Mouse (Mus musculus) forebrain, postnatal 0 days (tissue): Measurements from ENCODE around the gene Farp1. TPM values are rescaled to one million over a fixed set of nuclear protein-coding genes. Genes with fewer than 3 reads are reported as not detected.

Experiments
- ATAC-seq: fragments of 200-750 bp; cut with Nextera tagmentation; 2 replicates; pipeline ENCODE4 v1.8.0; 2017; ENCODE audit warnings: mild to moderate bottlenecking, moderate library complexity
- DNase-seq: peaks from one replicate; pipeline ENCODE4 v3.0.0-alpha.2; 2015
- H3K27ac ChIP-seq: fragments of 300-500 bp; sonication (generic); 2 replicates; pipeline ENCODE4 v1.5.1; 2014; ENCODE audit warnings: low read depth, mild to moderate bottlenecking, antibody characterized with exemption, low read length, moderate library complexity, mixed read lengths
- H3K27me3 ChIP-seq: fragments of 300-500 bp; sonication (generic); 2 replicates; pipeline ENCODE4 v1.6.1; 2014; ENCODE audit warnings: mild to moderate bottlenecking, low read length, mixed read lengths; ENCODE audit not compliant: insufficient read depth
- H3K36me3 ChIP-seq: fragments of 300-500 bp; sonication (generic); 2 replicates; pipeline ENCODE4 v1.6.1; 2014; ENCODE audit warnings: mild to moderate bottlenecking, moderate library complexity; ENCODE audit not compliant: insufficient read depth
- H3K4me1 ChIP-seq: fragments of 300-500 bp; sonication (generic); 2 replicates; pipeline ENCODE4 v1.6.1; 2014; ENCODE audit warnings: antibody characterized with exemption; ENCODE audit not compliant: insufficient read depth
- H3K4me2 ChIP-seq: fragments of 300-500 bp; sonication (generic); 2 replicates; pipeline ENCODE4 v1.6.1; 2014; ENCODE audit warnings: low read depth, mild to moderate bottlenecking, moderate library complexity
- H3K4me3 ChIP-seq: fragments of 300-500 bp; sonication (generic); 2 replicates; pipeline ENCODE4 v1.5.1; 2014; ENCODE audit warnings: low read depth, low read length, mixed read lengths
- H3K9ac ChIP-seq: fragments of 300-500 bp; sonication (generic); 2 replicates; pipeline ENCODE4 v1.6.1; 2014; ENCODE audit warnings: mild to moderate bottlenecking
- H3K9me3 ChIP-seq: fragments of 300-500 bp; sonication (generic); 2 replicates; pipeline ENCODE4 v1.6.1; 2016; ENCODE audit warnings: low read length
- CTCF ChIP-seq: sonication (generic); IDR thresholded peaks from 2 replicates; pipeline ENCODE4 v1.5.1; 2016; ENCODE audit warnings: antibody characterized with exemption, control low read depth, low read depth
- WGBS: fragments of 180-500 bp; shearing (Covaris S2); extraction: QIAGEN DNeasy Blood & Tissue Kit; methylation state at CpG from one replicate; pipeline ENCODE4 v1.1.7; 2014; 5-methylcytosine and 5-hydroxymethylcytosine counted together
- polyA plus RNA-seq: library from polyadenylated mRNA; unstranded; fragments of >200 nt; fragmentation: Nextera tagmentation; extraction: Ambion mirVana; gene quantifications from 2 replicates; pipeline ENCODE4 v1.2.1, GENCODE M21; 2015
- total RNA-seq: library from RNA; depleted of rRNA; stranded (reverse); fragments of >200 nt; gene quantifications from 2 replicates; pipeline ENCODE4 v1.2.3, GENCODE M21; 2014

The Farp1 gene
- total and polyA plus RNA-seq, 2 experiments from 2014 or later: 48.3 to 120 TPM

DNA sequence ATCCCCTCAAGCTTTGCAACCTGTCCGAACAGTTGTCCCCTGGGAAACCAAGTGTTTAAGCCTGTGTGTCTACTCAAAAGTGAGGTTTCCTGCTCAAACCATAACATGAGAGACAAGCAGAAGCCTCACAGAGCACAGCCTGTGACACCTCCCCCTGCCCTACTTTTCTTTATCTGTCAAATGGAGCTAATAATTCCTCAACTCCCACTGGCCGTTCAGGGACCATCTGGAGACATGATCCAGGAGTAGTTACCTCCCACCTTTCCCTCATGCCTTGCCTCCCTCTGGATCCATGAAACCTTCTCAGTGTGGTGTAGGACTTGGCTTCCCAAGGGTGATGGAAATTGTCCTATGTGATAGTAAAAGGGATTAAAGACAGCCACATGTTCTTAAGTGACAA lies 109.5 kb downstream of the Farp1 start:
- ATAC-seq: no peak
- WGBS: 81% methylated on average over 2 of the region's 2 CpGs
- H3K4me3 ChIP-seq: no peak overlapping the region
- H3K27me3 ChIP-seq: no peaks in the 10 kb centered on the region
- H3K9me3 ChIP-seq: no peaks in the 10 kb centered on the region
- no peak for TF ChIP-seq CTCF
- H3K4me1 ChIP-seq: peaks cover 8% of the 10 kb centered on the region; the same call in 1 of the 2 replicates
- no peak for DNase-seq
- no peaks in the 10 kb centered on the region for H3K36me3 ChIP-seq
- no peak overlapping the region for H3K9ac ChIP-seq
- no peak overlapping the region for H3K4me2 ChIP-seq
- H3K27ac ChIP-seq: no peak overlapping the region

DNA sequence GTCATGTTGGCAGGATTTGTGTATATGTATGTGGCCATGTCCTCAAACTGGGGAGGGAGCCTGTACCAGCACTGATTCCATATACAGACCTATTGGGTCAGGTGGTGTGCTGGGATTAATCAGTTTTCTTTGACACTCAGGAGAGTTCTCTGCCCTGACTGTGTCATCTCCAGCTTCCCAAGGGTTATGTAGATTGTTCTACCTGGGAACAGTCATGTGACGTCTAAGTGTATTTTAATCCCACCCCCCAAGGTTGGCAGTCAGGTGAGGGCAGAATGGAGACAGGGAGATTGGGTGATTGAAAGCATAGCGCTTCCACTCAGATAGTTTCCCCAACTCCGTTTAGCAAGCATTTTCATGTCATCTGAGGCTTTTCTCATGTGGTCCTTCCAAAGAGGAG lies 110.3 kb downstream of the Farp1 start:
- H3K4me2 ChIP-seq: no peak overlapping the region
- H3K27me3 ChIP-seq: no peaks in the 10 kb centered on the region
- no peak overlapping the region for H3K27ac ChIP-seq
- DNase-seq (no peak), ATAC-seq (no peak)
- no peaks in the 10 kb centered on the region for H3K9me3 ChIP-seq
- TF ChIP-seq CTCF: no peak
- H3K4me3 ChIP-seq: no peak overlapping the region
- peaks cover 8% of the 10 kb centered on the region; the same call in 1 of the 2 replicates for H3K4me1 ChIP-seq
- no peaks in the 10 kb centered on the region for H3K36me3 ChIP-seq
- 54% methylated on average over 3 of the region's 3 CpGs for WGBS
- H3K9ac ChIP-seq: no peak overlapping the region

DNA sequence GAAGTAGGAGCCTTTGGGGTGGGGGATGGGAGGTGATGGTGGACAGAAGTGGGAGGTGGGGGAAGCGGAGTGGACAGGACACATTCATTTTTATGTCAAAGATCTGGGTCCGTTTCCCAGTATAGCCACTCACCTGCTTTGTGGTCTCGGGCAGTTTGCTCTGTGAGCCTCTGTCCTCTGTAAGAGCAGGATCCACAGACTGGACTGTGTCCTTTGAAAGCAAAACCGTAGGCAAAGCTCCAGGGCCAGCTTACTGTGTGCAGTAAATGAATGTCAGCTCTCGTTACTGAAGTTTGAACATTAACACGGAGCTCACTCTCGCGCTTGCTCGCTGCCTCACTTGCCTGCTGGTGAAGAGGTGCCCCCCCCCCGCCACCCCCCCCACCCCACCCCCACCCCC lies 110.7 kb downstream of the Farp1 start:
- Histone ChIP-seq H3K9ac (no peak overlapping the region), H3K9me3 (no peaks in the 10 kb centered on the region), H3K27me3 (no peaks in the 10 kb centered on the region), H3K4me3 (no peak overlapping the region), H3K27ac (no peak overlapping the region), H3K4me2 (no peak overlapping the region), H3K36me3 (no peaks in the 10 kb centered on the region), H3K4me1 (peaks cover 8% of the 10 kb centered on the region; the same call in 1 of the 2 replicates)
- DNase-seq: no peak
- TF ChIP-seq CTCF: no peak
- WGBS: 22% methylated on average over 10 of the region's 10 CpGs
- no peak for ATAC-seq

DNA sequence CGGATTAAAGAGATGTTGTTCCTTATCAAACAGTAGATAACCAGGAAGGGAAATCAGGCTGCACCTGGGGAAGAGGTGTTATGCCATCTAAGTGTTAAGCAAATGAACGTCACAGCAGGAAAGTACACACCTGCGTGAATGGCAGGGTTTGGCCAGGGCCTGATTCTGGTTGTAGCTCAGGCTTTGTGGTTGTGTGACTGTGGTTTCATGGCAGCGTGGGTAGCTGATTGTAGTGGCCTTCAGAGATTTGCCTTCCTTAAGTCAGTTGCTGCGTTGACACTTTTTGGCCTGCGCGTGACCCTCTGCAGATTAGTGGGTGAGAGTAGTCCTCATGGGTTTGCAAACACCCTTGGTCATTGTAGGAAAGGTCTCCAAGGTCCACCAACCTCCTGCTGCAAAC lies 111.2 kb downstream of the Farp1 start:
- no peak overlapping the region for H3K9ac ChIP-seq
- H3K4me2 ChIP-seq: no peak overlapping the region
- no peaks in the 10 kb centered on the region for H3K36me3 ChIP-seq
- no peak for DNase-seq
- no peak overlapping the region for H3K4me3 ChIP-seq
- no peak for TF ChIP-seq CTCF
- H3K9me3 ChIP-seq: no peaks in the 10 kb centered on the region
- H3K27ac ChIP-seq: no peak overlapping the region
- no peaks in the 10 kb centered on the region for H3K27me3 ChIP-seq
- H3K4me1 ChIP-seq: peaks cover 8% of the 10 kb centered on the region
- 67% methylated on average over 7 of the region's 7 CpGs for WGBS
- ATAC-seq: no peak

DNA sequence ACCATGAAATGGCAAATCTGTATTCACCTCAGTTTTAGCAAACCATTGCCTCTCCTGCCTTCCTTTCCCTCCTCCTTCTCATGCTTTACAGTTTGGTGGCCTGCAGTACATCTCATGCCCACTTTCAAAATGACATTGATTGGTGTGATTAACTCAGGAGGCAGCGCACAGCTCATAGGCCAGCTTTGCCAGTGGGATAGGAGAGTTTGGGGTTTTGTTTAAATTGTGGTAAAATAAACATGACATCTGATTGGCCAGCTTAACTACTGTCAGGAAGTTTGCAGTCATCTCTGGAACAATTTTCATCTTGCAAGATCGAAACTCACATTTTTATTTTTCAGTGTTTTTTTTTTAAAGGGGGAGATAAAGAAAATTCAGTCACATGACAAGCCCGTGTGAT lies 112.0 kb downstream of the Farp1 start:
- Histone ChIP-seq H3K9ac (no peak overlapping the region), H3K27me3 (no peaks in the 10 kb centered on the region), H3K27ac (no peak overlapping the region), H3K4me1 (peaks cover 11% of the 10 kb centered on the region), H3K4me3 (no peak overlapping the region), H3K4me2 (no peak overlapping the region), H3K9me3 (no peaks in the 10 kb centered on the region), H3K36me3 (no peaks in the 10 kb centered on the region)
- no peak for ATAC-seq
- WGBS: 71% methylated on average over 3 of the region's 3 CpGs
- no peak for DNase-seq
- 0 out of 2 replicates have a peak, but pooled peaks have one; percentile 2 for TF ChIP-seq CTCF

DNA sequence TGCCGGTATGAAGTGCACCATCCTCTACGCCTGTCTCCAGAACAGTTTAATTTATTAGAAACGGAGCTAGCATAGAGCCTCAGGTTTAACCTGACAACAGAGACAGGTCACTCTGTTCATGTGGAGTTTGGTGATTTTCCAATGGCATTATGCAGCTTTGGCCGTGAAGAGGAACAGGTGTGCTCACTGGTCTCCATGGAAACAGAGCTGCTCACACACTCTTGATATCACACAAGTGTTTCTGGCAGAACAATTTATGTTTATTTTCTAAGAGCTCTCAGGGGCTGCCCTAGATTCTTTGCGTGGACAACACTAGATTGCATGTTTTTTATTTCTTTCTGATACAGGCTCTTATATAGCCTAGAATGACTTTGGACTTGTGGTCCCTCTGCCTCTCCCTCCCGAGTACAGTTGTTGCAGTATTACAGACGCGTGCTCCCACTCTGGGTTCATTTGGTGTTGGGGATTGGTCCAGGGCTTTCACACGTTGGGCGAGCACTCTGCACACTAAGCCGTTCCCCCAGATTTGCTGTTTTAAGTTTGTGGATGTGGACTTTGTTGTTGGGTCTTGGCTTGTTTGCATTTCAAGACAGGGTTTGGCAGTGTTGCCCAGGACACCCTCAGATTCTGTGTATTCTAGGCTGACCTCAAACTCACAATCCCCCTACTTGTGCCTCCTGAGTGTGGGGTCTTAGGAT lies 113.2 kb downstream of the Farp1 start:
- ATAC-seq: peak; percentile 12; the same call in 1 of the 2 replicates
- H3K4me2 ChIP-seq: no peak overlapping the region
- no peak for DNase-seq
- no peak overlapping the region for H3K27ac ChIP-seq
- no peak overlapping the region for H3K4me3 ChIP-seq
- no peaks in the 10 kb centered on the region for H3K36me3 ChIP-seq
- TF ChIP-seq CTCF: no peak
- H3K27me3 ChIP-seq: no peaks in the 10 kb centered on the region
- H3K9me3 ChIP-seq: no peaks in the 10 kb centered on the region
- peaks cover 18% of the 10 kb centered on the region for H3K4me1 ChIP-seq
- WGBS: 67% methylated on average over 11 of the region's 11 CpGs
- H3K9ac ChIP-seq: no peak overlapping the region

DNA sequence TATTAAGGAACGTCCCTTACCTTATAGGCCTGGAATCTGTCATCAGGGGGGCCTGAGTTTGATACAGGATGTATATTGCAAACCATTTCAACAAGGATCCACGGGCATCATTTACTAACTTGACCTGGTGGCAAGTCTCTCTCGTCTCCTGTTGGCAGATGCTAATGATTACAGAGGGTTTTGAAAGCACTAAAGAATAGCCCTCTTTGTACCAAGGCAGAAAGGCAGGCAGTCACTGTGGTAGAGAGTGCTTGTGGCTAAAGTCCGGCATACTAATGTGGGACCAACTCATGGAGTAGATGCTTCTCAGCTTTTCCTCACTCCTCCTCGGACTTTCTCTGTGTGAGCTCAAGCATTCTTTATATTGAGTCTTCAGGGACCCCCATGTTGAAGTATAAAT lies 115.0 kb downstream of the Farp1 start:
- 47% methylated on average over 5 of the region's 5 CpGs for WGBS
- Histone ChIP-seq H3K27me3 (no peaks in the 10 kb centered on the region), H3K9me3 (no peaks in the 10 kb centered on the region), H3K27ac (no peak overlapping the region), H3K4me3 (no peak overlapping the region), H3K9ac (no peak overlapping the region), H3K4me2 (no peak overlapping the region), H3K4me1 (peaks cover 25% of the 10 kb centered on the region), H3K36me3 (no peaks in the 10 kb centered on the region)
- DNase-seq (no peak), ATAC-seq (no peak)
- no peak for TF ChIP-seq CTCF
